Mouse (Mus musculus) heart, postnatal 0 days (tissue): ENCODE results near the gene Lmcd1.

ENCODE experiments used
- CTCF ChIP-seq: IDR thresholded peaks from 2 replicates; pipeline ENCODE4 v1.5.1; 2016; ENCODE audit warnings: antibody characterized with exemption, control low read depth, low read depth
- EP300 ChIP-seq: IDR thresholded peaks from 2 replicates; pipeline ENCODE4 v1.6.1; 2016; ENCODE audit warnings: antibody characterized with exemption, low read depth

- no peak for TF ChIP-seq CTCF
- TF ChIP-seq EP300 = no peak
Observed at GRCm38 (mm10) chr6:112291146-112291545, 17.6 kb downstream of the Lmcd1 start.
